12 mouse cellular contexts compared by ENCODE assay signal in the genomic region with DNA sequence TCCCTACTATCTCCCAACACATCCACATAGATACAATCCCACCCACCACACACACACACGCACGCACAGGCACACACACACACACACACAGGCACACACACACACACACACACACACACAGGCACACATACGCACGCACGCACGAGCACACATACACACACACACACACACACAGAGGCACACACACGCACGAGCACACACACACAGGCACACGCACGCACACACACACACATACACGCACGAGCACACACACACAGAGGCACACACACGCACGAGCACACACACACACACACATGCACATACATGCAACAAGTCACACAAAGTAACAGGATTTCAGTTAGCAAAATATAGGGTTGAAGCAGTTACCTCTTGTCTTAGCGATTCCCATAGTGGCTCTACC. TPM values are rescaled to one million over a fixed set of nuclear protein-coding genes. Genes with fewer than 3 reads are reported as not detected.
DNase-seq lines count a peak whose midpoint lies in the region; ATAC-seq lines count a peak whose summit lies in the region.
"Had no signal": no experiment of that assay in that cellular context is flagged by ENCODE, and none has a peak within 500 bp of the region (broad histone marks: within the 10 kb centered on the region; RNA-seq: fewer than 3 reads in every experiment).

No protein-coding gene starts in this region.

- ATAC-seq in heart, embryonic 11.5 days (replicated peaks; ENCODE audit: insufficient number of reproducible peaks, low FRiP score, low TSS enrichment), result peak; percentile 81; the same call in 1 of the 2 replicates
- no peak for ATAC-seq in megakaryocyte, adult 5-6 weeks (ENCODE audit: poor library complexity, severe bottlenecking)
- peak; percentile 66; the same call in 1 of the 2 replicates for ATAC-seq in limb, embryonic 12.5 days (ENCODE audit: insufficient number of reproducible peaks, insufficient read depth, low FRiP score, low TSS enrichment, low read depth)
- ATAC-seq in stomach, embryonic 15.5 days (ENCODE audit: insufficient read depth, low FRiP score, low read depth), result peak; percentile 69

- peaks cover 7% of the 10 kb centered on the region for H3K36me3 ChIP-seq in heart, embryonic 11.5 days (ENCODE audit: control insufficient read depth, insufficient read depth, low read length)
- H3K36me3 ChIP-seq in megakaryocyte, embryonic 14.5 days (replicated peaks; ENCODE audit: low read length), result no peaks in the 10 kb centered on the region
- peaks cover 7% of the 10 kb centered on the region; the same call in 1 of the 2 replicates for H3K36me3 ChIP-seq in limb, embryonic 12.5 days
- no peaks in the 10 kb centered on the region for H3K36me3 ChIP-seq in stomach, embryonic 15.5 days

- no peaks in the 10 kb centered on the region for H3K9me3 ChIP-seq in heart, embryonic 11.5 days (replicated peaks; ENCODE audit: control insufficient read depth, low read length)
- peaks cover 3% of the 10 kb centered on the region for H3K9me3 ChIP-seq in megakaryocyte, embryonic 14.5 days
- H3K9me3 ChIP-seq in limb, embryonic 12.5 days, result no peaks in the 10 kb centered on the region
- no peaks in the 10 kb centered on the region for H3K9me3 ChIP-seq in stomach, embryonic 15.5 days

- 84% methylated on average over 15 of the region's 15 CpGs for WGBS in heart, embryonic 11.5 days (ENCODE audit: insufficient replicate concordance)
- 87% methylated on average over 15 of the region's 15 CpGs for WGBS in limb, embryonic 12.5 days
- 87% methylated on average over 15 of the region's 15 CpGs for WGBS in stomach, embryonic 15.5 days

- 0 out of 2 replicates have a peak overlapping the region, but pooled peaks have one; percentile 16 for H3K9ac ChIP-seq in heart, embryonic 11.5 days (ENCODE audit: low read depth, low read length)
- H3K9ac ChIP-seq in limb, embryonic 12.5 days (replicated peaks), result no peak overlapping the region
- no peak overlapping the region for H3K9ac ChIP-seq in stomach, embryonic 15.5 days

- no peak overlapping the region for H3K27ac ChIP-seq in heart, embryonic 11.5 days (ENCODE audit: low read depth, low read length)
- 0 out of 2 replicates have a peak overlapping the region, but pooled peaks have one; percentile 31 for H3K27ac ChIP-seq in limb, embryonic 12.5 days
- no peak overlapping the region for H3K27ac ChIP-seq in stomach, embryonic 15.5 days

- H3K27me3 ChIP-seq in heart, embryonic 11.5 days (ENCODE audit: control insufficient read depth, insufficient read depth, low read length), result no peaks in the 10 kb centered on the region
- no peaks in the 10 kb centered on the region for H3K27me3 ChIP-seq in megakaryocyte, embryonic 14.5 days (replicated peaks)
- H3K27me3 ChIP-seq in limb, embryonic 12.5 days, result no peaks in the 10 kb centered on the region
- H3K27me3 ChIP-seq in stomach, embryonic 15.5 days (replicated peaks), result no peaks in the 10 kb centered on the region

- no peak overlapping the region for H3K4me2 ChIP-seq in heart, embryonic 11.5 days
- H3K4me2 ChIP-seq in limb, embryonic 12.5 days, result no peak overlapping the region
- H3K4me2 ChIP-seq in stomach, embryonic 15.5 days, result no peak overlapping the region
- H3K4me2 ChIP-seq: liver, embryonic 11.5 days had no signal

- peaks cover 12% of the 10 kb centered on the region for H3K4me1 ChIP-seq in heart, embryonic 11.5 days (ENCODE audit: control insufficient read depth, insufficient read depth, low read length)
- H3K4me1 ChIP-seq in megakaryocyte, embryonic 14.5 days, result no peaks in the 10 kb centered on the region
- 0 out of 2 replicates have a peak, but pooled peaks cover 4% of the 10 kb centered on the region for H3K4me1 ChIP-seq in limb, embryonic 12.5 days (replicated peaks)
- H3K4me1 ChIP-seq in stomach, embryonic 15.5 days, result peaks cover 12% of the 10 kb centered on the region

- H3K4me3 ChIP-seq in heart, embryonic 11.5 days (ENCODE audit: low read depth, low read length), result no peak overlapping the region
- peak overlapping the region; percentile 62 for H3K4me3 ChIP-seq in megakaryocyte, embryonic 14.5 days (replicated peaks)
- H3K4me3 ChIP-seq in limb, embryonic 12.5 days (replicated peaks), result no peak overlapping the region
- no peak overlapping the region for H3K4me3 ChIP-seq in stomach, embryonic 15.5 days (replicated peaks)

- DNase-seq in heart, adult 18-20 months, result no peak
- no peak for DNase-seq in right cerebral cortex, postnatal 14 days
- no peak for DNase-seq in cerebellum, adult 9-10 months
- DNase-seq: cerebellum, adult 2 months; heart, postnatal 14 days; lung, postnatal 4 days had no signal

RNA-seq across cellular contexts. Expression of a gene that starts 51.1 kb away (rescaled TPM):
- 19.7 and 19.8 TPM in 2 replicates for polyA plus RNA-seq in heart, embryonic 11.5 days (2014; fragmentation: Nextera tagmentation; extraction: Ambion mirVana)
- total RNA-seq in heart, adult 18-20 months (2021), result 10 to 100 TPM; 71.9 to 73.5 TPM
- polyA plus RNA-seq in megakaryocyte, embryonic 14.5 days (2012; ENCODE audit: insufficient read depth, low replicate concordance), result not detected in 2 replicates
- 29.8 and 43.1 TPM in 2 replicates for total RNA-seq in megakaryocyte, adult 5-6 weeks (2015)
- 56.3 and 59.4 TPM in 2 replicates for total RNA-seq in megakaryocyte, adult 5-6 weeks (2017)
- 7.8 and 9.4 TPM in 2 replicates for polyA plus RNA-seq in limb, embryonic 12.5 days (2016; fragmentation: Nextera tagmentation; extraction: Ambion mirVana)
- polyA plus RNA-seq in stomach, embryonic 15.5 days (2015; fragmentation: Nextera tagmentation; extraction: Ambion mirVana), result 8.2 and 10.5 TPM in 2 replicates
